8 mouse cellular contexts compared by ENCODE assay signal in genomic region chr12:28635058-28635534, GRCm38 (mm10). TPM values are rescaled to one million over a fixed set of nuclear protein-coding genes. Genes with fewer than 3 reads are reported as not detected.
DNase-seq lines count a peak whose midpoint lies in the region; ATAC-seq and TF ChIP-seq lines count a peak whose summit lies in the region.

No protein-coding gene starts in this region.

- intact Hi-C loops in gastrocnemius, postnatal 14 days (cut with DNase I; ENCODE audit: low total_unique reads): no loop called here

- no peak for TF ChIP-seq CTCF in lung, adult 2 months (IDR thresholded peaks at IDR 0.05; ENCODE audit: insufficient read depth, low read length)

- H3K36me3 ChIP-seq in embryonic facial prominence, embryonic 14.5 days (ENCODE audit: control insufficient read depth, insufficient read depth, low read length): peaks cover 45% of the 10 kb centered on the region
- peaks cover 45% of the 10 kb centered on the region for H3K36me3 ChIP-seq in limb, embryonic 12.5 days
- peaks cover 39% of the 10 kb centered on the region for H3K36me3 ChIP-seq in neural tube, embryonic 15.5 days

- H3K4me2 ChIP-seq in embryonic facial prominence, embryonic 14.5 days (ENCODE audit: low read depth, low read length): peak overlapping the region; percentile 66
- peak overlapping the region; percentile 77 for H3K4me2 ChIP-seq in limb, embryonic 12.5 days
- H3K4me2 ChIP-seq in neural tube, embryonic 15.5 days: peak overlapping the region; percentile 67

- H3K4me3 ChIP-seq in lung, adult 2 months (replicated peaks; ENCODE audit: extremely low read depth, low read depth, low read length): peak overlapping the region; percentile 61
- peak overlapping the region; percentile 80 for H3K4me3 ChIP-seq in embryonic facial prominence, embryonic 14.5 days (ENCODE audit: low read depth, low read length)
- H3K4me3 ChIP-seq in limb, embryonic 12.5 days (replicated peaks): peak overlapping the region; percentile 88
- peak overlapping the region; percentile 87 for H3K4me3 ChIP-seq in neural tube, embryonic 15.5 days (replicated peaks)

- DNase-seq in lung, adult 2 months: no peak
- DNase-seq in lung, adult 18-20 months: no peak
- DNase-seq in embryonic facial prominence, embryonic 14.5 days (ENCODE audit: low spot score): no peak
- no peak for DNase-seq in spleen, postnatal 36 days (ENCODE audit: low spot score in 2 of 2)
- DNase-seq in gastrocnemius, postnatal 14 days: no peak
- no peak for DNase-seq in spleen, postnatal 14 days (ENCODE audit: low spot score in 2 of 2)

- TF ChIP-seq POLR2A in lung, adult 2 months (IDR thresholded peaks at IDR 0.05; ENCODE audit: borderline replicate concordance, extremely low read depth, low read depth, low read length): no peak

- no peaks in the 10 kb centered on the region for H3K27me3 ChIP-seq in embryonic facial prominence, embryonic 14.5 days (replicated peaks; ENCODE audit: control insufficient read depth, insufficient read depth, low read length)
- H3K27me3 ChIP-seq in limb, embryonic 12.5 days: no peaks in the 10 kb centered on the region
- no peaks in the 10 kb centered on the region for H3K27me3 ChIP-seq in neural tube, embryonic 15.5 days (replicated peaks)

- peaks cover 2% of the 10 kb centered on the region; the same call in 1 of the 2 replicates for H3K4me1 ChIP-seq in lung, adult 2 months (ENCODE audit: control insufficient read depth, insufficient read depth, low read length)
- peaks cover 6% of the 10 kb centered on the region; the same call in 1 of the 2 replicates for H3K4me1 ChIP-seq in embryonic facial prominence, embryonic 14.5 days (ENCODE audit: control insufficient read depth, insufficient read depth, low read length)
- peaks cover 9% of the 10 kb centered on the region for H3K4me1 ChIP-seq in limb, embryonic 12.5 days (replicated peaks)
- peaks cover 38% of the 10 kb centered on the region for H3K4me1 ChIP-seq in neural tube, embryonic 15.5 days

- whole genome bisulfite sequencing in lung, adult 2 months: 1% methylated on average over 23 of the region's 23 CpGs
- 1% methylated on average over 21 of the region's 23 CpGs for WGBS in embryonic facial prominence, embryonic 14.5 days
- 2% methylated on average over 23 of the region's 23 CpGs for WGBS in limb, embryonic 12.5 days
- 2% methylated on average over 23 of the region's 23 CpGs for WGBS in neural tube, embryonic 15.5 days

- peak overlapping the region; percentile 99 for H3K9ac ChIP-seq in embryonic facial prominence, embryonic 14.5 days (ENCODE audit: low read depth, low read length)
- peak overlapping the region; percentile 99 for H3K9ac ChIP-seq in limb, embryonic 12.5 days (replicated peaks)
- H3K9ac ChIP-seq in neural tube, embryonic 15.5 days (replicated peaks): peak overlapping the region; percentile 95

- H3K9me3 ChIP-seq in embryonic facial prominence, embryonic 14.5 days (ENCODE audit: control insufficient read depth, low read length): no peaks in the 10 kb centered on the region
- H3K9me3 ChIP-seq in limb, embryonic 12.5 days: no peaks in the 10 kb centered on the region
- H3K9me3 ChIP-seq in neural tube, embryonic 15.5 days (replicated peaks): no peaks in the 10 kb centered on the region

- H3K27ac ChIP-seq in embryonic facial prominence, embryonic 14.5 days (replicated peaks; ENCODE audit: low read depth, low read length): peak overlapping the region; percentile 91
- H3K27ac ChIP-seq in limb, embryonic 12.5 days: peak overlapping the region; percentile 92
- peak overlapping the region; percentile 92 for H3K27ac ChIP-seq in neural tube, embryonic 15.5 days (replicated peaks)

- ATAC-seq in embryonic facial prominence, embryonic 14.5 days (ENCODE audit: low read depth): peak; percentile 5; the same call in 1 of the 2 replicates
- ATAC-seq in limb, embryonic 12.5 days (ENCODE audit: insufficient number of reproducible peaks, insufficient read depth, low FRiP score, low TSS enrichment, low read depth): 0 out of 2 replicates have a peak, but pooled peaks have one; percentile 5
- peak; percentile 51 for ATAC-seq in neural tube, embryonic 15.5 days (ENCODE audit: low FRiP score)

RNA-seq across cellular contexts. Expression of gene Rps7, which starts 0.7 kb away (rescaled TPM):
- polyA plus RNA-seq in lung, adult 2 months (2012; rRNA removed): 158 and 175 TPM in 2 replicates
- 941 and 979 TPM in 2 replicates for polyA plus RNA-seq in embryonic facial prominence, embryonic 14.5 days (2014; fragmentation: Nextera tagmentation; extraction: Ambion mirVana)
- 752 and 847 TPM in 2 replicates for polyA plus RNA-seq in limb, embryonic 12.5 days (2016; fragmentation: Nextera tagmentation; extraction: Ambion mirVana)
- polyA plus RNA-seq in neural tube, embryonic 15.5 days (2015; fragmentation: Nextera tagmentation; extraction: Ambion mirVana): 417 and 491 TPM in 2 replicates
- 100 to 1,000 TPM; 261 to 309 TPM for total RNA-seq in gastrocnemius, postnatal 14 days (2021)

RNA-seq across cellular contexts. Expression of gene Colec11, which starts 11.9 kb away (rescaled TPM):
- polyA plus RNA-seq in lung, adult 2 months (2012; rRNA removed): 0.91 and 1.0 TPM in 2 replicates
- polyA plus RNA-seq in embryonic facial prominence, embryonic 14.5 days (2014; fragmentation: Nextera tagmentation; extraction: Ambion mirVana): 0.56 and 0.78 TPM in 2 replicates
- polyA plus RNA-seq in limb, embryonic 12.5 days (2016; fragmentation: Nextera tagmentation; extraction: Ambion mirVana): not detected in 2 replicates
- 1.1 and 1.4 TPM in 2 replicates for polyA plus RNA-seq in neural tube, embryonic 15.5 days (2015; fragmentation: Nextera tagmentation; extraction: Ambion mirVana)
- 1 to 10 TPM; 1.4 TPM for total RNA-seq in gastrocnemius, postnatal 14 days (2021)

RNA-seq across cellular contexts. Expression of gene Rnaseh1, which starts 14.3 kb away (rescaled TPM):
- polyA plus RNA-seq in lung, adult 2 months (2012; rRNA removed): 9.1 and 11.7 TPM in 2 replicates
- 24.0 and 24.2 TPM in 2 replicates for polyA plus RNA-seq in embryonic facial prominence, embryonic 14.5 days (2014; fragmentation: Nextera tagmentation; extraction: Ambion mirVana)
- 32.7 and 33.7 TPM in 2 replicates for polyA plus RNA-seq in limb, embryonic 12.5 days (2016; fragmentation: Nextera tagmentation; extraction: Ambion mirVana)
- 21.0 and 25.1 TPM in 2 replicates for polyA plus RNA-seq in neural tube, embryonic 15.5 days (2015; fragmentation: Nextera tagmentation; extraction: Ambion mirVana)
- 1 to 10 TPM; 4.6 to 5.1 TPM for total RNA-seq in gastrocnemius, postnatal 14 days (2021)

RNA-seq across cellular contexts. Expression of gene Adi1, which starts 39.9 kb away (rescaled TPM):
- polyA plus RNA-seq in lung, adult 2 months (2012; rRNA removed): 14.1 and 22.8 TPM in 2 replicates
- polyA plus RNA-seq in embryonic facial prominence, embryonic 14.5 days (2014; fragmentation: Nextera tagmentation; extraction: Ambion mirVana): 57.5 and 60.8 TPM in 2 replicates
- polyA plus RNA-seq in limb, embryonic 12.5 days (2016; fragmentation: Nextera tagmentation; extraction: Ambion mirVana): 66.1 and 68.9 TPM in 2 replicates
- 27.0 and 42.0 TPM in 2 replicates for polyA plus RNA-seq in neural tube, embryonic 15.5 days (2015; fragmentation: Nextera tagmentation; extraction: Ambion mirVana)
- total RNA-seq in gastrocnemius, postnatal 14 days (2021): 10 to 100 TPM; 25.1 TPM

RNA-seq across cellular contexts. Expression of gene Allc, which starts 52.8 kb away (rescaled TPM):
- polyA plus RNA-seq in lung, adult 2 months (2012; rRNA removed): not detected in 2 replicates
- polyA plus RNA-seq in embryonic facial prominence, embryonic 14.5 days (2014; fragmentation: Nextera tagmentation; extraction: Ambion mirVana): not detected in 2 replicates
- polyA plus RNA-seq in limb, embryonic 12.5 days (2016; fragmentation: Nextera tagmentation; extraction: Ambion mirVana): not detected in 2 replicates
- polyA plus RNA-seq in neural tube, embryonic 15.5 days (2015; fragmentation: Nextera tagmentation; extraction: Ambion mirVana): 0.14 TPM in 1 of 2 replicates, not detected in the other
- not detected for total RNA-seq in gastrocnemius, postnatal 14 days (2021)
